Comparison of ENCODE assay signal across 10 mouse cellular contexts in the genomic region with DNA sequence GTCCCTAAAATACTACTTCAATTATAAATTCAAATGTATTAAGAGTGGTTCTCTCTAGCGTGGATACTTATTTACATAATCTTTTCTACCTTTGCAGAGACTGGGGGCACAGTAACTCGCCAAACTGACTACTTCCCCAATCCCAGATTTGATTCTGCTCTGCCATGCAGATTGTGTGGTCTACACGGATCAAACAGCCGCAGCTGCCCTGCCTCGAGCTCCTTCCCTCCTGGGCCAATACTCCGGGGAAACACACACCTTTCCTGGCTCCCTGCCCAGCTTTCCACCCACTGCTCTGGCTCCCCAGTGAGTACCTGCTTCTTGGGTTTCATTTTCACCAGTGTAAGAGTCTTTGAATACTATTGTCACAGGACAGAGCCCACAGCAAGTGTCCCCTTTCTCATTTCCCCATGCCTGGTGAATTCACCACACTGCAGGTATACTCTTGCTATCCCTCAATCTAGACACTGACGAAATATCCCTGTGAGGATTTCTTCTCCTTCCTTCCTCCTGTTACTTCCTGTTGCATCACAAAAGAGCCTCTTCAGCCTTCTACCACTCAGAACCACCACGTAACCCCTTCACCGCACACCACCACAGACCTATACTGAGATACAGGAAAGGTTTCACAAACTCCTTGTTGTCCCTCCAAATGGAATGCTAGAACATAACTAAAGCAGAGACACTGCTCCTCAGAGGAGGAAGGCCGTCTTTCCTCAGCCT.
A peak's percentile ranks its signal among the peaks of the same experiment; 100 is the strongest.
DNase-seq lines count a peak whose midpoint lies in the region; ATAC-seq lines count a peak whose summit lies in the region.
"Had no signal": no experiment of that assay in that cellular context is flagged by ENCODE, and none has a peak within 500 bp of the region (broad histone marks: within the 10 kb centered on the region; RNA-seq: fewer than 3 reads in every experiment).

No protein-coding gene starts in this region.

- DNase-seq in liver (no peak), R1 (ENCODE audit: low read depth, low spot score) (peak; percentile 21)
- peak; percentile 33 for DNase-seq in kidney, postnatal 14 days
- no peak for DNase-seq in frontal cortex, postnatal 14 days (ENCODE audit: low spot score in 2 of 2)
- DNase-seq in frontal cortex, postnatal 25 days (ENCODE audit: low spot score in 2 of 2), result no peak
- no peak for DNase-seq in left cerebral cortex, postnatal 4 days

- no peaks in the 10 kb centered on the region for H3K27me3 ChIP-seq in liver, embryonic 16.5 days (ENCODE audit: control insufficient read depth, insufficient read depth, low read depth, low read length)

- H3K4me2 ChIP-seq in liver, embryonic 16.5 days (ENCODE audit: low read depth, low read length), result no peak overlapping the region
- H3K4me2 ChIP-seq: heart, embryonic 11.5 days had no signal

- ATAC-seq in liver, embryonic 16.5 days (ENCODE audit: low read depth), result peak; percentile 41; the same call in 1 of the 2 replicates
- ATAC-seq in megakaryocyte progenitor cell, adult 5-6 weeks (replicated peaks; ENCODE audit: poor library complexity), result peak; percentile 88

- no peak overlapping the region for H3K4me3 ChIP-seq in liver, embryonic 16.5 days (ENCODE audit: low read depth, low read length)

- intact Hi-C loops in left cerebral cortex, postnatal 4 days (cut with DNase I), result no loop called here

- 53% methylated on average over 10 of the region's 10 CpGs for WGBS in liver, embryonic 16.5 days (ENCODE audit: insufficient replicate concordance)

- 0 out of 2 replicates have a peak, but pooled peaks cover 3% of the 10 kb centered on the region for H3K36me3 ChIP-seq in liver, embryonic 16.5 days (ENCODE audit: control insufficient read depth, insufficient read depth)

- H3K4me1 ChIP-seq in liver, embryonic 16.5 days (ENCODE audit: control insufficient read depth, low read depth, low read length), result no peaks in the 10 kb centered on the region

- no peaks in the 10 kb centered on the region for H3K9me3 ChIP-seq in liver, embryonic 16.5 days (replicated peaks; ENCODE audit: control insufficient read depth, low read length)

- H3K9ac ChIP-seq in liver, embryonic 16.5 days (ENCODE audit: low read depth, low read length), result no peak overlapping the region
- H3K9ac ChIP-seq: liver, embryonic 14.5 days had no signal

- 0 out of 2 replicates have a peak overlapping the region, but pooled peaks have one; percentile 18 for H3K27ac ChIP-seq in liver, embryonic 16.5 days (ENCODE audit: low read length)
- H3K27ac ChIP-seq: liver, embryonic 14.5 days had no signal

Comparison
In these comparisons a context has a peak if more than half of its experiments do, and no peak if none do; other contexts are left out.
1. DNase-seq: peak in R1 (single experiment) and kidney, postnatal 14 days (single experiment); none in liver (single experiment), frontal cortex, postnatal 14 days (0 of 2), frontal cortex, postnatal 25 days (0 of 2) and left cerebral cortex, postnatal 4 days (single experiment).